Mouse (Mus musculus) c-Kit-positive CD71-negative TER-119-negative erythroid progenitor cells, embryonic 14.5 days (primary cell): Measurements from ENCODE around the gene Hes2.

ENCODE experiments used
- DNase-seq: peaks from one replicate; pipeline ENCODE4 v3.0.0-alpha.2; 2013; ENCODE audit warnings: low read depth

Gene Hes2

DNA sequence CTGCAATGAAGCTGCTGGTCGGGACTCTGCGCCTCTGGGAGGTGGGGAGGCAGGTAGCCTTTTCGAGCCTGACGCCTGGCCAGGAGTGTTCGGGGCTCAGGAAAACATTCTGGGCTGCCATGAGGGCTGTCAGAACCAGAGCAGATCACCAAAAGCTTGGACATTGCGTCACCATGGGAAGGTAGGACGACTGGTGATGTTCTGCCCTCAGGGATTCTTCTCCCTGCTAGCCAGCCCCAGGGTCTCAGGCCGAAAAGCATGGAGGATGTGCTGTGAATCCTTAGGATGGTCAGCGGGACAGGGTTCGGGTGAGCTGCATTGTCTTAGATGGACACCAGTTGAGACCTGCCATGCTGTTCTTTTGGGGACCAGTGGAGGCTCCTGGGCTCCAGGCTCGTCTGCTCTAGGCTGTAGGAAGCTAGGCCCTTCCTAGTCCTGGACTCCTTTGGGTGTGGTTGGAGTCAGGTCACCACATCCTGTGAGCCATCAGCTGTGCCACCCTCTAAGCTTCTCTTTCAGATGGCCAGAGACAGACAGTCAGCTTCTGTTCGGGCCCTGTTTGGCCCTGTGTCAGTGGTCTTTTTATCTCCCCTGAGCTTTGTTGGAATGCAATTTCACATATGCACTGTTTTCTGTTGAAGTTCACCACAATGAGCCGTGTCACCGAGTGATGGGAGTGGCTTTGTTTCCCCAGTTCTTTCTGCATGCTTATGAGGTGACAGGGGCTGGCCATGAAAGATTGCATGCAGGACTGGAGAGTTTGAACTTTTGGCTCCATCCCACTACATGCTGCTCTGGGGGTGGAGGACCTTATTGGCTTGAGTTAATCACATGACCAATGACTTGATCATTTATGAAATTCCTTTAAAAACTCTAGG lies 27.8 kb downstream of the Hes2 start:
- no peak for DNase-seq

DNA sequence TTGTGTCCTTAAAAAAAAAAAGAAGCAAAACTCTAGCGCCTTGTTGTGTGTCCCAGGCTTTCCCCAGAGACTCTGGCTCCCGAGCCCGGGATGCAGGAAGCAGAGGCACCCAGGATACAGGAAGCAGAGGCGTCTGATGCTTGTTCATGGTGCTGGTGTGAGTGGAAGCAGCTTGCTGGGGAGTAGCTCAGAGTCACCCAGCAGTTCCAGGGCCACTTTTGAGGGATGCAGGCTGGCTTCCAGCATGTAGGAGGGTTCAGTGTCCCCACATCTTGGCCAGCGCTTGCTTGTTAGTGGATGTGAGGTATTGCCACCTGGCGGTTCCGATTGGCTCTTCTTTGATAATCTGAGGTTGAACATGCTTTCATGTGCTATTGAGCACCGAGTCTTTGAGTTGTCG lies 28.5 kb downstream of the Hes2 start:
- no peak for DNase-seq

DNA sequence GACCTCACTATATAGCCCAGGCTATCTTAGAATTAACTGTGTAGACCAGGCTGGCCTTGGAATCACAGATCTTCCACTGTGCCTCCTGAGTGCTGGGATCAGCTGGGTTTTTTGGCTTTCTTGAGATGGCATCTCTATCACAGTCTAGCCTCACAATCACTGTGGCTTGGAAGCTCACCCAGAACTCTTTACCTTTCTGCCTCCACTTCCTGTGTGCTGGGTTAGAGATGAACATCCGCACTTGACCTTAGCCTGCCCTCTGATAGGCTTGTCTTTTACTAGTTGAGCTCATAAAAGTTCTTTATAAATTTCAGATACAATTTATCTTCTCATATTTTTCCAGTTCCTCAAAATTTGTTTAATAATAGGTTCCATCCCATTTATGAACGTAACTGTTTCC lies 30.0 kb downstream of the Hes2 start:
- DNase-seq, result no peak

DNA sequence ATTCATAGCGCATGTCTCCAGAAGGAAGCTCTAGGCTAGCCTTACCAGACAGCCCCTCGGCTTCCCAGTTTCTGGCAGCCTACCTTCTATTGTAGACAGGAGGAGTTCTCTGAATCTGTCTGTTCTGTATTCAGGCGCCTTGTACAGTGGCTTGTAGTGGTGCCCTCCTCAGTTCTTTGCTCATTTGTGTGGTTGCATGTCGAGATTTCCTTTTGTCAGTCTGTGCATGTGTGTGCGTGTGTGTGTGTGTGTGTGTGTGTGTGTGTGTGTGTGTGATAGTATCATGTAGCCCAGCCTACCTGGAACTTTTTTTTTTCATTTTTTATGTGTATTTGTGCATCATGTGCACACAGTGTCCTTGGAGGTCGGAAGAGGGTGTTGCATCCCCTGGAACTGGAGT lies 30.4 kb downstream of the Hes2 start:
- no peak for DNase-seq

DNA sequence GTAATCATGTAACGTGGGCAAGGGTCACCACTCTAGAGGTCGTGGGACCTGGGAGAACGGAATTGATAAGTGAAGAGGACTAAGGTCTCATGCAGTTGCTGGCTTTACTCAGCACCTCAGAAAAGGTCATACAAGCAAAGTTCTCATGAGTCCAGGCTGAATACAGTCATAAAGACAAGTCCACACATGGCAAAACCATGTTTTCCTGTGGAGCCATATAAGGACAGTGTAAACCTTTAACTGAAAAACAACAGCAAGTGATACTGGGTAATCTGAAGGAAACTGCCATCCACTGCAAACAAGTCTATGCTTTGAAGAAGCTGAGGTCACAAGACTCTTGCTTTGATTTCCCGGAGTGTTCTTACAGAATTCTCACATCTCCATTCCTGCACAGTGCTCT lies 31.0 kb downstream of the Hes2 start:
- no peak for DNase-seq

DNA sequence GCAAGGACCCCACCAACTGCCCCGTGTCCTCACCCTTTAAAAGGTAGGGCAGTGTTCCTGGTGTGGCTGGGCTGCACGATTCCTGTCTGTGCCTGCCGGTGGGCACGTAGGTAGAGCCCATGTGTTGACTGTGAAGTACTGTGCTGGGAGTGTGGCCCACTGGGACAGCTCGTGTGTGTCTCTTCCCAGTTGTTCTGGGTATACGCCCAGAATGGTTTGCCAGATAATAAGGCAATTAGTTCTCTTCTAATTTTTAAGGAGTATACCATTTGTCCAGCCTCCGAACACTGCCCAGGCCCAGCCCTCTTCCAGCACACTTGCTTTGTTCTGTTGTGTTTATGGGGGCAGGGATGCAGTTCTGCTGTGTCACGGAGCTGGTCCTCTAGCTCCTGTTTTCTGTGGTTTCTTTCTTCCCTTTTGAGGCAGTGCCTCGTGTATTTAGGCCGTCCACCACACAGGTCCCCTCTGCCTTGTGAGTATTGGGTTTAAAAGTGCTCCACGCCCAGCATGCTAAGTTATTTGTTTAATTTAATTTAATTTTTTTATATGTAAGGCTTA lies 31.5 kb downstream of the Hes2 start:
- no peak for DNase-seq

DNA sequence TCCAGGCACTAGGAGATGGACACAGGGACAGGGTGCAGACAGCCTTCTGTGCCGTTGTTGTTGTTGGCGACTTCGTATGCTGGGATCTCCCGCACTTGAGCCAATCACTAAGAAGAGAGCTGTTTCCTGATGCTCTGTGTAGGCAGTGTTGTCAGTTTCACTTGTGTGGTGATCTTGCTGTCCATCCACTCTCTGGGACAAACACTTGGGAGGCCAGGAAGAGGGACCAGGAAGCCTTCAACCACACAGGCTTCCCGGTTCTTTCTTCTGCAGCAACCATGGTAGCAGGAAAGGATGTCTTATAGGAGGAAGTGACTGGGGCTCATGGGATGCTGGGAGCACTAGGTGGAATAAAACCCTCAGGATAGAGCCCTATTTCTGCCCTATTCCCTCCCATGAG lies 32.0 kb downstream of the Hes2 start:
- DNase-seq, result no peak

DNA sequence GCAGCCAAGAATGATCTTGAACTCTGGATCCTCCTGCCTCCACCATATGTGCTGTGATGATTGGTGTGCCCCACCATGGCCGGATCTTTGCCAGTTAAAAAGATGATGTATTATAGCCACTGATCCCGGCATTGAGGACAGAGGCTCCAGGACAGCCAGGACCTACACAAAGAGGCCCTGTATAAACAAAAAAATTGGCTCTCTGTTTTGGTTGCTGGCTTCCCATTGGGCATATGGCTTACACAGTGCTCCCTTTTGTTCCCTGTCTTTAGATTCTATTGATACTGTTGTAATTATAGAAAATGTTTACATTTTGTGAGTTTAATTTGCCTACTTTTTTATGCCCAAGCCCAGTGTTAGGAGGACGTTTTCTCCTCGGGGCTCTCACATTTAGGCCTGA lies 33.9 kb downstream of the Hes2 start:
- DNase-seq, result no peak

DNA sequence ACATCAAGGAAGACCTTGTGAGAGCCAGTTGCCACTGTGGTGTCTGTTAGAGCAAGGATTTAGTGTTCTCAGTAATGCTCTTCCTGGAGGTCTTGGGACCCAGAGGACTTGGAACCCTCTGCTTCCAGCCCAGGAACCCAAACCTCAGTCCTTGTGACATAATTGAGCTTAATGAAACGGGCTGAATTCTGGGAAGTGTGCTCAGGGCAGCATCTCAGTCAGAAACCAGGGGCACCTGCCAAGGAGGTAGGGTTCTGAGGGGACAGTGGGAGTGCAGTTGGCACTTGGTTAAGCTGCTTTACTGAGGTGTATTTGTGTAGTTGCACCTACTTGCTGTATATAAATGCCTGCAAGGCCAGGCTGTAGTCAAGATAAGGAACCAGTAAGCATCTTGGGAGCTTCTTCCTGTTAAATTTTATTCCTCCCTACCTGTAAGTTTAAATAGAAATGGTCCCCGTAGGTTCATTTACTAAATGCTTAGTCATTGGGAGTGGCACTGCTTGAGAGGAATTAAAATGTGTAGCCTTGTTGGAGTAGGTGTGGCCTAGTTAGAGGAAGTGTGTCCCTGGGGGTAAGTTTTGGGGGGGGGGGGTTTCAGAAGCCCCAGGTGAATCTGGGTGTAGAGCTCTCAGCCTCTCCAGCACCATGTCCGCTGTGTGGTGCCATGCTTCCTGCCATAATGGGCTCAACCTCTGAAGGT lies 36.0 kb downstream of the Hes2 start:
- no peak for DNase-seq

DNA sequence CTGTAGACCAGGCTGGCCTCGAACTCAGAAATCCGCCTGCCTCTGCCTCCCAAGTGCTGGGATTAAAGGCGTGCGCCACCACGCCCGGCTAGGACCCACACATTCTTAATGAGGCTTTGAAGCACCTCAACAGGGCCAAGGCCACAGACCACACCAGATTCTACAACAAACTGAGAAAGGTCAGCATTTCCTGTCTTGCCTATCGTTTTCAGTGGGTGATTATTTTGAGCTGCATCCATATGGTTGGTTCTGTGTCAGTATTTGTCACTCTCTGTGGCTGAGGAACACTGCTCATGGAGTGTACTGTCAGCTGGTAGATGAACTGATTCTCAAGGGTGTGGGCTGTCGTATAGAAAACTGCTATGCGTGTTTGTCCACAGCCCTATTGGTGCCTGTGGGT lies 37.6 kb downstream of the Hes2 start:
- DNase-seq, result no peak

DNA sequence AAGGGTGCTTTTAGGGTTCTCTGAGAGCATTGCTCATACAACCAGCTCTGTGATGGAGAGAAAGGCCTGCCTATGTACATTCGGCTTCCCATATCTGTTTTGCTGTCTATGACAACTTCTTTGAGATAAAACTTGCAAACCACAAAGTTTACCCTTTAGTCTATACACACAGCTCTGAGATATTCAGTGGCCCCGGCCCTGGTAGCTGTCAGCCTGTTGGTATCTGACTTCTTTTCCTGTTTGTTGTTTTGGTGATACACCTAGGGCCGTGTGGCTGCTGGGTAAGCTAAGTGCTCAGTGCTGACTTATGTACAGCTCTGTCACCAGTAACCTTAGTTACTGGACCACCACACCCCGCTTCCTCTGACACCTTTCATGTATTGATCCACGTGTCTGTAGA lies 38.9 kb downstream of the Hes2 start:
- DNase-seq, result no peak

DNA sequence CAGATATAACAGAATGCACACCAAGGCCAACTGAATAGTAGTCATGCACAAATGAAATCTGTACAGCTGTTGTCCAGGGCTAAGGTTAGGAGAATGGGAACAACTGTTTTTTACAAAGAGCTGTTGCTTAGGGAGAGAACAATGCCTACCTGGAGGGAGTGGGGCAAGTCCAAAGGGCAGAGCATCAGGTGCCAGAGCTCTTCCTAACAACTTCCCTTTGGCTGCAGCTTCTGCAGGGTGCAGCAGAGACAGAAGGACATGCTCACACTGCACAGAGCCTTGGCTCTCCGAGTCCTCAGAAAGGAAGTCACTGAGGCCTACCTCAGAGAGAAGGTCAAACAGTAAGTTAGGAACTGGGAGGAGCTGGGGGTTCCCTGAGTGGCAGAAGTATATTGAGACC lies 41.0 kb downstream of the Hes2 start:
- no peak for DNase-seq

DNA sequence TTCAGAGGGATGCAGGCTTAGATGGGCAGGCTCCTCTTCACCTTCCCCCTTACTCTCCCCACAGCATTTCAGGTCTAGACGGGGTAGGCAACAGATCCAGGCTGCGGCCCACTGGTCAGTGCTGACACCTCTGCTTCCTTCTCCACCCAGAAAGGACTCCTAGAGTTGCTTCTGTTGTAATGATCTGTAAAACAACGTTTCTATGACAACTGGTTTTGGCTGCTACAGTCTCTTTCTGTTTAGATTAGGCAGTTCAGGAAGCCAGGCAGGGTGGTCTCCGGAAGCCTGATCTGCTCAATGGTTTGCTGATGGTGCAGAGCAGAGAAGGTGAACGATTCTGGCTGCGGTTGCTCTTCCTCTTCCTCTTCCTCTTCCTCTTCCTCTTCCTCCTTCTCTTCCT lies 42.8 kb downstream of the Hes2 start:
- no peak for DNase-seq

DNA sequence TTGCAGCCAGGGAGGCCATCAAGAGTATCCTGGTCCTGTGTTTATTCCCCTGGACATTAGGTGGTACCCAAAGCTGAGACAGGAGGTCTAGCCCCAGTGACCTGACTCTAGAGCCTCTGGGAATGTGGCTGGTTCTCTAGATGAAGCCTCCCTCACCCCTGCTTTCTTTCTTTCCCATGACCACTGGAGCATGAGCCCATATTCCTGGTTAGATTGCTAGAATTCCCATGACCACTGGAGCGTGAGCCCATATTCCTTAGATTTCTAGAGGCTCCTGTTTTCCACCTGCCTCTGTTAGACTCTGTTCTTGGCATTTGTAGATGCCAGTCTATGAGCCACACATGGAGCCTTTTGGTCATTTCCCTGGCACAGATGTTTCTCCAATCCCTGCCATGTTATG lies 43.8 kb downstream of the Hes2 start:
- DNase-seq, result no peak

DNA sequence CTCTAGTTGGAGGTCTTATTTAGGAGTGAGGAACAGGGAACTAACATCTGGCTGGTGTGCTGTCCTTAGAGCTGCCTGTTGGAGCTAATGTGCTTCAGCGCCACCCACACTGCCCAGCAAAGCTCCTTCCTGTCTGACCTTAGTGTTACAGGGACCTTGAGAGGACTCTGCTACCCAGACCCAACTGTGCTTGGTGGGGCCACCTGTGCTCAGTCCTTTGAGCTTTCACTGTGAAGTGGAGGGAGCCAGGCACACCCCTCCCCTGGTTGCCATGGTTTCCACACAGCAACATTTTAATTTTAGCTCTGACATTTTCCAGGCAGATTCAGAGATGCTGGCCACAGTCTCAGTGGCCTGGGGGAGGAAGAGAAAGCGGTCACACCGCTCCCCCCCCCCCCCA lies 44.2 kb downstream of the Hes2 start:
- DNase-seq, result no peak

DNA sequence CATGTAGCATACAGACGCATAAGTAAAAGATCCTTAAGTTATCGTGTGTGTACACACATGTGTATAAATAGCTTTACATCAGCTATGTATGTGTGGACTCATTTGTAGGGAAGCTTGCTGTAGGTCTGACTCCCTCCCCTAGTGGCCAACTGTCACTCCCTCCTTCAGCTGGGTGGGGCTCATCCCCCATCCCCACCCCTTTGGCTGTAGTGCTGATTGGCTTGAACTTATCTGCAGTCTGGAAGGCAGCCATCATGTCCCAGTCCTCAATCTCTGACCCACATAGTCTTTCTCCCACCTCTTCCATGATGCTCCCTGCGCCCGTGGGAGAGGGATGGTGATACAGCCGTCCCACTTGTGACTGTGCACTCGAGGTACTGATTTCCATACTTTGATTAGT lies 46.0 kb downstream of the Hes2 start:
- DNase-seq, result no peak

DNA sequence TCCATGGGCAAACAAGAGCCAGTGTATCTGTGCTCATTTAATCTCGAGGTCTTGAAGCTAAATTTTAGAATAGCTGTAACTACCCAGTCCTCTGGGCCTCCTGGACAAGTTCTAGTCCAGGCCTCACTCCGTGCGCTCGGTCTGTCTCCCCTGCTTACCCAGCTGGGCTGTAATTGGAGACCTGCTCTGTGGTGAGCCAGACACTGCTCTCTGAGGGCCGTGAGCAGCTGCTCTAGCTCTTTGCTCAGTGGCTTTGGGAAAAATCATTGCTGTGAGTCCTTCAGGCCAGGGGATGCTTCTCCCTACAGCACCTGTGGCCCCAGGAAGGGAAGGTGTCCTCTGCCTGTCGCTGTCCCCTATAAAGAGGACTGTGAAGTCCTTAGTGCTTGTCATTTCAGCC lies 47.5 kb downstream of the Hes2 start:
- DNase-seq, result no peak

DNA sequence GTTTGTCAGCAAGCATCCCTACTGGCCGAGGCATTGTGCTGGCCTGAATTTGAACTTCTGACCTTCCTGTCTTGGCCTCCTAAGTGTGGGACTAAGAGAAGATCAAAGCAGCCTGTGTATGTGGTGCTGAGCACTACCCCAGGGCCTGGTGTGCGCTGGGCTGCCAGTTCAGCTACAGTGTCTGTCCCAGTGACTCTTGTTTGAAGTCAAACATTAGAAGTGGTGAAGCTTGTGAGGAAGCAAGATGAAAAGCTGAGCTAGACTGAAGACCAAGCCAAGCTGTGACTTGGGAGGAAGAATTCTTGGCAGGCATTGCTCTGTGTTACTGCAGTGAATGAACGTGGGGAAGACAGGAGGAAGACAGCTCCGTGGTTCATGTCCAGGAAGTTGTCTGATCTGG lies 51.0 kb downstream of the Hes2 start:
- DNase-seq, result no peak
